Mouse (Mus musculus): ENCODE data around the gene Gm4301.
"Not testable (repeated sequence)": the region's sequence is repeated elsewhere in the genome, so short reads cannot be mapped to it uniquely, and the experiment has no call there.

The Gm4301 gene

GRCm38 (mm10) chr10:100335376-100335775 is at the start of gene Gm4301:
Gene Gm4301, plus strand, starts transcription at chr10:100335676.
- DNase-seq (ENCODE audit: low spot score in 2 of 2): not testable (repeated sequence)

DNA sequence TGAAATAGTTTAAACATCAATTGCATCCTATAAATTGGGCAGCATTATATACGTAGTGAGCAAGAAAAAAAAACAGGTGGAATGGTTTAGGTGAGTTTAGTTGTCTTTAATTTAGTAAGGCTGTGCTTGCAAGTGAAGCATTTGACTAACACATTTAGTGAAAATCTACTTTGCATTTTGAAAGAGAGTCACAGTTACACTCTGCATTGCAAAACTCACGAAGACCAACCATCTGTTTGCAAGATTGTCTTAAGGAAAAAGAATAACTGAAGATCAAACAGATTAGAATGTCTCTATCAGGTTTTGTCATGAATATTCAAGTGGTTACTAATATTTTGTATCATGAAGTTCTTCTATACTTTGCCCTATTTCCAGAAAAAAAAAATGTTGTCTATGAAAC is 39.4 kb upstream of the Gm4301 start:
- no peak for DNase-seq (ENCODE audit: low spot score in 2 of 2)

- DNase-seq (ENCODE audit: low spot score in 2 of 2): not testable (repeated sequence)
These were observed 35.4 kb upstream of the Gm4301 start for GRCm38 (mm10) chr10:100300106-100300505.

GRCm38 (mm10) chr10:100340536-100340935 is 5.1 kb downstream of the Gm4301 start, which contains the start of gene Gm4302:
Gene Gm4302, plus strand, starts transcription at chr10:100340836.
- DNase-seq (ENCODE audit: low spot score in 2 of 2): not testable (repeated sequence)

- DNase-seq (ENCODE audit: low spot score in 2 of 2): not testable (repeated sequence)
These were observed 10.2 kb downstream of the Gm4301 start, which contains the start of gene Gm4303 for GRCm38 (mm10) chr10:100345672-100346071. Gene Gm4303, plus strand, starts transcription at chr10:100345972.

DNA sequence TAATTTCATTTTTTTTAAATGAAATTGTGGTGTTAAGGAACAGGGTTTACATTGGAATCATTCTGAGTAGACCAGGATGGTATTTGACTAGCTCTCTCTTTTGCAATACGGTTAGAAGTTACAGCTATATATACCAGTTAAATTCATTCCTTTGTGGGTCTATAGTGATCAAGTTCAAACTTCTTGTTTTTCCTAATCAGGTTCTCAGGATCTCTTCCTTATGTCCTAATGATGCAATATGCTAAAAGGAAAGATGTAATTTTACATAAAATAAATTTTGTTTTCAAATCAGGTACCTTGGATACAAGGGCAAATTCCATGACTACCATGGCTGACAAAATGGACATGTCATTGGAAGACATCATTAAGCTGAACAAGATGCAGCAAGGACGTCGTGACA is 15.3 kb downstream of the Gm4301 start, which contains the start of gene Gm4305:
Gene Gm4305 (plus strand): TSS at position 301 of the 400 bp plus-strand sequence.
- DNase-seq (ENCODE audit: low spot score in 2 of 2): not testable (repeated sequence)

- DNase-seq (ENCODE audit: low spot score in 2 of 2): peak in 1 of 2 experiments; percentile 1
These were observed 21.4 kb downstream of the Gm4301 start for GRCm38 (mm10) chr10:100356841-100357240.

- DNase-seq (ENCODE audit: low spot score in 2 of 2): not testable (repeated sequence)
These were observed 25.6 kb downstream of the Gm4301 start, which contains the start of gene Gm4307 for GRCm38 (mm10) chr10:100361038-100361437. Gene Gm4307, plus strand, starts transcription at chr10:100361338.

DNA sequence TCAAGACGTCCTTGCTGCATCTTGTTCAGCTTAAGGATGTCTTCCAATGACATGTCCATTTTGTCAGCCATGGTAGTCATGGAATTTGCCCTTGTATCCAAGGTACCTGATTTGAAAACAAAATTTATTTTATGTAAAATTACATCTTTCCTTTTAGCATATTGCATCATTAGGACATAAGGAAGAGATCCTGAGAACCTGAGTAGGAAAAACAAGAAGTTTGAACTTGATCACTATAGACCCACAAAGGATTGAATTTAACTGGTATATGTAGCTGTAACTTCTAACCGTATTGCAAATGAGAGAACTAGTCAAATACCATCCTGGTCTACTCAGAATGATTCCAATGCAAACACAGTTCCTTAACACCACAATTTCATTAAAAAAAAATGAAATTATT is 47.0 kb downstream of the Gm4301 start, which contains the start of gene Gm4312:
Gene Gm4312 (minus strand): TSS at position 101 of the 400 bp plus-strand sequence.
- DNase-seq (ENCODE audit: low spot score in 2 of 2): not testable (repeated sequence)
